Mouse (Mus musculus): ENCODE data around the gene Spns1. TPM values are rescaled to one million over a fixed set of nuclear protein-coding genes. Genes with fewer than 3 reads are reported as not detected.

The Spns1 gene
- total and polyA plus RNA-seq, 3 experiments, result 36.4 to 61.7 (median 42.6) TPM

DNA sequence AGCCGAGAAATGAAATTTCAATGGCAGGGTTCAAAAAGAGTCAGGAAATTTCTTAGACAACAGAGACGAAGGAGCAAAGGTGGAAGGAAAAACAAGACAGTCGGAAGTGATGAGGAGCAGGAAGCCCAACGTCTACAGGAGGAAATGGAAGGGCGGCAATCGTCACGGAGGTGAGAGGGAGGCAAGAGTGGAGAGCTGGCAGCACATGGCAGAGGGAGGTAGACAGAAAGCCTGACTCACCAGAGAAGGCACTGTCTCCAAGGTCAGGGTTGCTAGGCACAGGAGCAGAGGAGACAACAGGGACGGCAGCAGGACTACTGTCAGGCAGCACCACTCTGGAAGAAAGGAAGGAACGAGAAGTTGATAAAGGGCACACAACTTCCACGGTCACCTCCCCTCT, 9.6 kb downstream of the Spns1 start:
- Histone ChIP-seq H3K27me3 (replicated peaks) (no peaks in the 10 kb centered on the region), H3K27ac (ENCODE audit: insufficient read depth, low read depth) (no peak overlapping the region), H3K4me3 (replicated peaks in 1 of 3; ENCODE audit: low read depth in 2 of 3, low read length in 2 of 3, poor library complexity in 1 of 3) (no peak overlapping the region), H3K4me1 (ENCODE audit: control insufficient read depth in 1 of 2, insufficient read depth in 2 of 2) (peaks cover 4 to 17% of the 10 kb centered on the region in 2 experiments; a peak in 3 of 4 replicates), H3K9me3 (replicated peaks; ENCODE audit: low read length) (no peaks in the 10 kb centered on the region), H3K79me2 (replicated peaks; ENCODE audit: control insufficient read depth, extremely low read depth, insufficient read depth, poor library complexity, severe bottlenecking) (no peaks in the 10 kb centered on the region), H3K36me3 (replicated peaks in 1 of 2; ENCODE audit: control insufficient read depth in 1 of 2, insufficient read depth in 1 of 2, low read length in 1 of 2) (peaks cover 37 to 78% of the 10 kb centered on the region in 2 experiments), H3K9ac (ENCODE audit: insufficient read depth, low read depth) (no peak overlapping the region), H3K4me2 (ENCODE audit: insufficient read depth, low read depth, poor library complexity, severe bottlenecking) (no peak overlapping the region)
- no peak for TF ChIP-seq JUN (IDR thresholded peaks at IDR 0.05; ENCODE audit: insufficient read depth, low read depth, low read length)
- no peak for TF ChIP-seq CTCF (conservative IDR thresholded peaks at IDR 0.05 in 1 of 2, IDR thresholded peaks at IDR 0.05 in 1 of 2; ENCODE audit: low read depth in 2 of 2, low read length in 2 of 2)
- no peak for TF ChIP-seq RAD21 (IDR thresholded peaks at IDR 0.05; ENCODE audit: low read depth, low read length)
- no peak for TF ChIP-seq TBP (conservative IDR thresholded peaks at IDR 0.05; ENCODE audit: low read depth, low read length)
- no peak for TF ChIP-seq UBTF (IDR thresholded peaks at IDR 0.05; ENCODE audit: low read depth, low read length)
- no peak for DNase-seq (ENCODE audit: extremely low read depth)
- dilution Hi-C loops (cut with MboI; ENCODE audit: extremely low pct_ligation_motif_present, extremely low pct_unique_long_range_greater_than_20kb, low sequenced_read_pairs), result no loop called here
- in situ Hi-C loops (cut with MboI; ENCODE audit: low pct_ligation_motif_present, low pct_unique_long_range_greater_than_20kb, low sequenced_read_pairs), result loop anchor here (25.0 kb wide), 1 partner anchor 105 kb away; the partner anchor contains the start of gene Sbk1

- peaks cover 7 to 34% of the 10 kb centered on the region in 2 experiments for H3K36me3 ChIP-seq (replicated peaks in 1 of 2; ENCODE audit: control insufficient read depth in 1 of 2, insufficient read depth in 1 of 2, low read length in 1 of 2)
- H3K4me1 ChIP-seq (ENCODE audit: control insufficient read depth in 1 of 2, insufficient read depth in 2 of 2), result no peaks in the 10 kb centered on the region
- dilution Hi-C loops (cut with MboI; ENCODE audit: extremely low pct_ligation_motif_present, extremely low pct_unique_long_range_greater_than_20kb, low sequenced_read_pairs) (no loop called here), in situ Hi-C loops (cut with MboI; ENCODE audit: low pct_ligation_motif_present, low pct_unique_long_range_greater_than_20kb, low sequenced_read_pairs) (loop anchor here (25.0 kb wide), 1 partner anchor 101 kb away; the partner anchor contains the start of gene Sbk1)
- no peak overlapping the region for H3K27ac ChIP-seq (ENCODE audit: insufficient read depth, low read depth)
- no peaks in the 10 kb centered on the region for H3K9me3 ChIP-seq (replicated peaks; ENCODE audit: low read length)
- DNase-seq (ENCODE audit: extremely low read depth), result no peak
- no peaks in the 10 kb centered on the region for H3K79me2 ChIP-seq (replicated peaks; ENCODE audit: control insufficient read depth, extremely low read depth, insufficient read depth, poor library complexity, severe bottlenecking)
- H3K4me3 ChIP-seq (replicated peaks in 1 of 3; ENCODE audit: low read depth in 2 of 3, low read length in 2 of 3, poor library complexity in 1 of 3), result no peak overlapping the region
- no peak overlapping the region for H3K4me2 ChIP-seq (ENCODE audit: insufficient read depth, low read depth, poor library complexity, severe bottlenecking)
- H3K27me3 ChIP-seq (replicated peaks), result no peaks in the 10 kb centered on the region
- TF ChIP-seq EP300 (IDR thresholded peaks at IDR 0.05; ENCODE audit: low read length), result no peak
- no peak for TF ChIP-seq CHD2 (IDR thresholded peaks at IDR 0.05; ENCODE audit: low read length)
- no peak for TF ChIP-seq TCF12 (IDR thresholded peaks at IDR 0.05; ENCODE audit: low read depth, low read length)
- no peak for TF ChIP-seq CHD1 (IDR thresholded peaks at IDR 0.05; ENCODE audit: low read depth, low read length)
- TF ChIP-seq MXI1 (IDR thresholded peaks at IDR 0.05; ENCODE audit: low read depth, low read length), result no peak
- TF ChIP-seq POLR2A (IDR thresholded peaks at IDR 0.05; ENCODE audit: low read depth, low read length), result no peak
- TF ChIP-seq NRF1 (IDR thresholded peaks at IDR 0.05; ENCODE audit: low read depth, low read length), result no peak
- TF ChIP-seq MAX (IDR thresholded peaks at IDR 0.05; ENCODE audit: low read length), result no peak
- no peak for TF ChIP-seq KAT2A (IDR thresholded peaks at IDR 0.05; ENCODE audit: insufficient replicate concordance, low read length)
- TF ChIP-seq NELFE (IDR thresholded peaks at IDR 0.05; ENCODE audit: low read depth, low read length), result no peak
- no peak for TF ChIP-seq USF1 (IDR thresholded peaks at IDR 0.05; ENCODE audit: low read depth, low read length)
- TF ChIP-seq USF2 (conservative IDR thresholded peaks at IDR 0.05; ENCODE audit: low read depth, low read length), result no peak
- H3K9ac ChIP-seq (ENCODE audit: insufficient read depth, low read depth), result no peak overlapping the region
These were observed 14.2 kb downstream of the Spns1 start for GRCm38 (mm10) chr7:126363038-126363437.
